Mouse (Mus musculus) liver, embryonic 14.5 days (tissue): ENCODE data around the gene Slu7.

ENCODE experiments used
- CTCF ChIP-seq: IDR thresholded peaks from 2 replicates; pipeline ENCODE4 v1.5.1; 2016; ENCODE audit warnings: antibody characterized with exemption, low read depth, control low read depth
- EP300 ChIP-seq: IDR thresholded peaks from 2 replicates; pipeline ENCODE4 v1.6.1; 2016; ENCODE audit warnings: antibody characterized with exemption, low read depth

GRCm38 (mm10) chr11:43452266-43452665 is 18.7 kb downstream of the Slu7 start:
- TF ChIP-seq EP300: no peak
- TF ChIP-seq CTCF: peak; percentile 6; the same call in 1 of the 2 replicates
